Mouse (Mus musculus) G1E (cell line): ENCODE results near the gene Nrd1.

Experiments
- CTCF ChIP-seq: IDR thresholded peaks from 2 replicates; pipeline ENCODE4 v1.5.1; 2012; ENCODE audit warnings: low read depth, low read length, inconsistent platforms, mixed read lengths
- GATA1 ChIP-seq: IDR thresholded peaks from 2 replicates; pipeline ENCODE4 v1.6.1; 2012; ENCODE audit warnings: borderline replicate concordance, low read length, inconsistent platforms, mixed read lengths
- GATA2 ChIP-seq: IDR thresholded peaks from 2 replicates; pipeline ENCODE4 v1.6.1; 2012; ENCODE audit warnings: low read depth, low read length, inconsistent platforms, borderline replicate concordance
- POLR2AphosphoS5 ChIP-seq: IDR thresholded peaks from 2 replicates; pipeline ENCODE4 v1.6.1; 2012; ENCODE audit warnings: low read depth, low read length, inconsistent platforms; ENCODE audit not compliant: insufficient replicate concordance
- TAL1 ChIP-seq: conservative IDR thresholded peaks from 2 replicates; pipeline ENCODE4 v1.6.1; 2012; ENCODE audit warnings: low read depth, low read length, inconsistent platforms, mixed read lengths

DNA sequence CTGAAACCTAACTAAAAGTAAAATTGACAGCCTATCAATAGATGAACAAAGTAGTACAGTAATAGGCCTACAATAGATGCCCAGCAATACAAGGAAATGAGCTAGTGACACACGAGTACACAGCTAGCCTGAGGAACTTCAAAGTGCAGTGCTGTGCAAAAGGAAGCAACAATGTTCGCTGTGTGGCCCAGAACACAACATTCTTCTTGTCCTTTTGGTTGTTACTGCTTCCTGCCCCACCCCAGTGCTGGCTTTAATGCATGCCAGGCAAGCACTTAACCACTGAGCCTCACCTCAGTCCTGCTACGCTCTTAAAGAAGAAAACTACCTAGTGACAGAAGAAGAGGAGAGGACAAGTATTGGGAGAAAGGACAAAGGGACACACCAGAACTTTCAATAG lies 79.2 kb downstream of the Nrd1 start:
- TF ChIP-seq GATA1 (no peak), CTCF (no peak), TAL1 (no peak), POLR2AphosphoS5 (no peak), GATA2 (no peak)
